Mouse (Mus musculus) lung, adult 2 months (tissue): ENCODE data around the gene Tmpo.

ENCODE experiments used
- CTCF ChIP-seq: fragments of 200-500 bp; IDR thresholded peaks from 2 replicates; pipeline ENCODE4 v1.5.1; 2011; ENCODE audit warnings: mild to moderate bottlenecking, low read length, control low read depth; ENCODE audit not compliant: insufficient read depth
- POLR2A ChIP-seq: fragments of 200-500 bp; IDR thresholded peaks from 2 replicates; pipeline ENCODE4 v1.6.1; 2011; ENCODE audit warnings: low read depth, mild to moderate bottlenecking, control low read depth, low read length, borderline replicate concordance; ENCODE audit errors: extremely low read depth

DNA sequence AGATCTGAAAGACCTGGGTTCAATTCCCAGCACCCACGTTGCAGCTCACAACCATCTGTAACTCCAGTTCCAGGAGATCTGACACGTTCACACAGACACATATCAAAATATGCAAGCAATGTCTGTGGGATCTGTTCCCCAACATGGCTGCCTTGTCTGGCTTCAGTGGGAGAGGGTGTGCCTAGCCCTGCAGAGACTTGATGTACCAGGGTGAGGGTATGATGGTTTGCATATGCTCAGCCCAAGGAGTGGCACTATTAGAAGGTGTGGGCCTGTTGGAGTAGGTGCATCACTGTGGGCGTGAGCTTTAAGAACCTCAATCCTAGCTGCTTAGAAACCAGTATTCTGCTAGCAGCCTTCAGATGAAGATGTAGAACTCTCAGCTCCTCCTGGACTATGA lies 75.1 kb downstream of the Tmpo start:
- TF ChIP-seq CTCF: no peak
- TF ChIP-seq POLR2A: no peak
